Mouse (Mus musculus): ENCODE measurements at regions not wholly inside any gene's neighbourhood (a gene's known extent, or its start where the extent isn't known, plus 50 kb on each side); places are given as distances from the start of the nearest gene placed in this dataset.

- DNase-seq (ENCODE audit: low spot score), result no peak
Measured at GRCm38 (mm10) chr13:83020829-83021228, 483.0 kb upstream of the Mef2c start.

GRCm38 (mm10) chr13:83023972-83024371 lies 479.9 kb upstream of the Mef2c start:
- no peak for DNase-seq (ENCODE audit: low spot score)

GRCm38 (mm10) chr13:83035962-83036361 lies 467.9 kb upstream of the Mef2c start:
- no peak for DNase-seq (ENCODE audit: low spot score)

DNA sequence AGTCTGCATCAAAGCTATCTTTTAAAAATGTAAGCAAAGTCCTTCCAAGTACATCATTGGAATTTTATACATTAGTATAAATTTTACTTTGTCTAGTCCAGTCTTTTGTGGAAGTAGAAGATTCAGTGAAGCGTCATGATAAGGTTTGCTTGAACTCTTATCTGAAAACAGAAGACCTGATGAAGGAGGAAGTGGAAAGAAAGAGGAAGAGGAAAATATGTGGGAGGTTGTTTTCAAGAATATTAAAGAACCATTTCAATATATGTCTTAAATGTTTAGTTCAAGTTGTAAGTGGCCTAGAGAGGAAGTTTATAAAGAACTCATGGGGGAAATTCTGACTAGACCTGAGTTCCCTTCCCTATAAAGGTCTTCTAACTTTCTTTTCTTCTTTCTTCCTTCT lies 462.3 kb upstream of the Mef2c start:
- DNase-seq (ENCODE audit: low spot score), result no peak

DNA sequence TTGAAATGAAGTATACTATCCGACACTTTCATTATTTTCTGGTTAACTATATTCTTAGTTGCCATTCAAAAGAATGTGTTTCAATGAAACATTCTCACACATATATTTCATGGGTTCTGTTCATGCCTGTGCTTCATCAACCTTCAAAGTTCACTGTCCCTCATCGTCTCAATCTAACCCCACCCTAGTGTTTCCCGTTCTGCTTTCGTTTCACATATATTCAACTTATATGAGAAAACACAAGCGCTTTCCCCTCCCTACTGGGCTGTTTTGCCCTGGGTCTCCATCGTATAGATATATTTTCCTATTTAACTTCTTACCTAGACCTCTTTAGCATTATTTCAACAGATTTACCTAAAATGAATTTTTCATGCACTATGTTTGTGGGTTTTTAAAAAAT lies 458.3 kb upstream of the Mef2c start:
- no peak for DNase-seq (ENCODE audit: low spot score)

DNA sequence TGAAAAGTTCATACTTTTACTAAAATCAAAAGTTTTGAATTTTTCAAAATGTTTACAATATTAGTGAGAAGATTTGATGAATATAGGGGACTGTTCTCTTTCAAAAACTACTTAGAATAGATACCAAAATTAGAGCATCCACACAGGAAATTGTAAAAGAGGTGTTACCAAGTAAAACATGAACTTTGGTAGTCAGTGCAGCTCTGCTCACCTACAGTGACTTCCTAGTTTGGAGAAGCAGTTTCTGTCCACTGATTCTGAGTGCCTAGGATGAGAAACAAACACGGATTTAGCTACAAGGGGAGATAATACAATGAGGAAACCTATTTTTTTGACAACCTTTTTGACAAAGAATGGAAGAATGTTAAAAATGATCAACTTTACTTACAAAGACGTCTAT lies 457.9 kb upstream of the Mef2c start:
- no peak for DNase-seq (ENCODE audit: low spot score)

GRCm38 (mm10) chr13:83046571-83047123 lies 457.2 kb upstream of the Mef2c start:
- no peak for DNase-seq (ENCODE audit: low spot score)

GRCm38 (mm10) chr13:83055865-83056264 lies 448.0 kb upstream of the Mef2c start:
- no peak for DNase-seq (ENCODE audit: low spot score)

GRCm38 (mm10) chr13:83056415-83056814 lies 447.4 kb upstream of the Mef2c start:
- no peak for DNase-seq (ENCODE audit: low spot score)

GRCm38 (mm10) chr13:83064727-83065126 lies 439.1 kb upstream of the Mef2c start:
- no peak for DNase-seq (ENCODE audit: low spot score)

DNA sequence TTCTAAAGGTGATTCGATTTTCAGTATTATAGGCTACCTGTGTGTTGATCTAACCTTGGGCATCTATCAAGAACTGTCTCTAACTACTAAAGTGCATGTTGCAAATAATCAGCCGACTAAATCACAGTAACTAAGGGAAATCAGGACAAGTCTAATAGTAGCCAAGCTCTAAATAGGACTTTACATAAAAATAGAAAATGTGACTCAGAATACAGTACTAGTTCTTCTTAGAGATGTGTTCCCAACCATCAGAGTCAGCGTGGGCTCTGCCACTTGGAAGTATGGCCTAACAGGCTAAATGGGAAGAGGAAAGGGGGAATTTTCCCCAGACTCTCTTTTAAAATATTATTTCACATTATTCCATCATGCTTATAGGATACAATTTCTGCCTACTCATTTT lies 438.6 kb upstream of the Mef2c start:
- DNase-seq (ENCODE audit: low spot score), result no peak

GRCm38 (mm10) chr13:83066115-83066753 lies 437.6 kb upstream of the Mef2c start:
- no peak for DNase-seq (ENCODE audit: low spot score)

DNA sequence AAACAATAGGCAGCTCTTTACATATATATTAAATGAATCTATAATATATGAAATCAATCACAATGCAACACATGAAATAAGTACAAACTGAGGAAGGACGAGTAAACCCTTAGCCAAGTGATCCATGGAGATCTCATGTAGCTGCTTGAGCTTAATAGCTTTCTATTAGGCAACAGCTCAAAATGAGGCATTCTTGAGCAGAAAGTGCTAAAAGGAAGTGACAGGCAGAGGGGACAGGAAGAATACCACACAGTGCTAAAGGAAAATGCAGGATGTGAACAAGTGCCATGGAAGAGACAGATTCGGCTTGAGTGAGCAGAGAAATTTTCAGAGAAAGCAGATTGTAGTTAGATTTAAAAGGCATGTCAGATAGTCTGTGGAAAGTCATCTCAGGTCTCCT lies 436.3 kb upstream of the Mef2c start:
- DNase-seq (ENCODE audit: low spot score), result no peak

GRCm38 (mm10) chr13:83068588-83068987 lies 435.2 kb upstream of the Mef2c start:
- DNase-seq (ENCODE audit: low spot score), result no peak

- DNase-seq (ENCODE audit: low spot score), result no peak
Measured at GRCm38 (mm10) chr13:83069293-83069692, 434.5 kb upstream of the Mef2c start.

GRCm38 (mm10) chr13:83072073-83072472 lies 431.8 kb upstream of the Mef2c start:
- DNase-seq (ENCODE audit: low spot score), result no peak

GRCm38 (mm10) chr13:83074219-83074965 lies 429.4 kb upstream of the Mef2c start:
- DNase-seq (ENCODE audit: low spot score), result no peak

- peak; percentile 5 for DNase-seq (ENCODE audit: low spot score)
Measured at GRCm38 (mm10) chr13:83075320-83075877, 428.4 kb upstream of the Mef2c start.

GRCm38 (mm10) chr13:83076611-83077010 lies 427.2 kb upstream of the Mef2c start:
- DNase-seq (ENCODE audit: low spot score), result no peak

DNA sequence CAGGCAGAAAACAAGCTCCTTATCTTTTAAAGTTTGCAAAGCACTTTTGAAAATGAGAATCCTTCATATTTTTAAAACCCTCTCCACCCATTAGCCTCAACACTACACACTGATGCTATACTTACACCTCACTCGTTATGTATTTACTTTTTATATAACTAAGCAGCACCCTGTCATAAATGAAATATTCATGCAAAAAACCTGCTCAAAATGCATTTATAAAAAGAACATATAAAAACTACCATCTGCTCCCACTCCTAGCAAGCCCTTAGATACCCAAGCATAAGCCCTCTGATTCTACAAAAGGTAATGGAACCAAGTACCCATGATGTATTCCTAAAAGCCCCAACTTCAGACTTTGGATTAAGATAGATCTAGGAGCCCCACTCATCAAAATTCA lies 426.7 kb upstream of the Mef2c start:
- no peak for DNase-seq (ENCODE audit: low spot score)

- no peak for DNase-seq (ENCODE audit: low spot score)
Measured at GRCm38 (mm10) chr13:83079291-83079690, 424.5 kb upstream of the Mef2c start.

DNA sequence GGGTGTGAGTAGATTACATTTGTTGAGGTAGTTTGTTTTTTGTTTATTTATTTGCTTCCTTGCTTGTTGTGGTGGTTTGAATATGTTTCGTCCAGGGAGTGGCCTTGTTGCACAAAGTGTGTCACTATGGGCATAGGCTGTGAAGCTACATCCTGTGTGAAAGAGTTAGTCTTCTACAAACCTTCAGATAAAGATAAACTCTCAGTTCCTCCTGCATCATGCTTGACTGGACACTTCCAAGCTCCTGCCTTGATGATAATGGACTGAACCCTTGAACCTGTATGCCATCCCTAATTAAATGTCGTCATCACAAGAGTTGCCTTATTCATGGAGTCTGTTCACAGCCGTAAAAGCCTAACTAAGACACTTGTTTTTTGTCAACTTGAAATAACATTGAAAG lies 418.9 kb upstream of the Mef2c start:
- no peak for DNase-seq (ENCODE audit: low spot score)

GRCm38 (mm10) chr13:83099908-83100307 lies 403.9 kb upstream of the Mef2c start:
- DNase-seq (ENCODE audit: low spot score), result no peak

All from thymus, postnatal 0 days (tissue).